In genomic region chr10:17630861-17631581, GRCm38 (mm10) we compare ENCODE assay signal across 15 mouse cellular contexts.
DNase-seq lines count a peak whose midpoint lies in the region; ATAC-seq and TF ChIP-seq lines count a peak whose summit lies in the region.
"Had no signal": no experiment of that assay in that cellular context is flagged by ENCODE, and none has a peak within 500 bp of the region (broad histone marks: within the 10 kb centered on the region; RNA-seq: fewer than 3 reads in every experiment).

No protein-coding gene starts in this region.

- no peak overlapping the region for H3K4me2 ChIP-seq in hindbrain, embryonic 11.5 days (replicated peaks; ENCODE audit: low read depth, low read length)
- no peak overlapping the region for H3K4me2 ChIP-seq in hindbrain, embryonic 16.5 days (ENCODE audit: low read length)
- H3K4me2 ChIP-seq in forebrain, embryonic 11.5 days (ENCODE audit: low read depth, low read length, severe bottlenecking), result no peak overlapping the region
- H3K4me2 ChIP-seq in hindbrain, embryonic 13.5 days, result no peak overlapping the region
- no peak overlapping the region for H3K4me2 ChIP-seq in midbrain, embryonic 15.5 days
- H3K4me2 ChIP-seq: heart, embryonic 11.5 days; intestine, embryonic 15.5 days had no signal

- DNase-seq in hindbrain, embryonic 11.5 days (ENCODE audit: low spot score), result peak; percentile 53
- DNase-seq in forebrain, embryonic 11.5 days (ENCODE audit: low spot score), result no peak
- no peak for DNase-seq in thymus, adult 2 months
- DNase-seq in cerebellum, adult 18-20 months, result no peak
- no peak for DNase-seq in left cerebral cortex, postnatal 4 days
- DNase-seq: adrenal gland, postnatal 25 days; heart, postnatal 14 days; lung, adult 2 months had no signal

- no peak overlapping the region for H3K4me3 ChIP-seq in hindbrain, embryonic 11.5 days (ENCODE audit: low read depth, low read length)
- H3K4me3 ChIP-seq in hindbrain, embryonic 16.5 days (ENCODE audit: low read length), result no peak overlapping the region
- H3K4me3 ChIP-seq in forebrain, embryonic 11.5 days (ENCODE audit: low read depth, low read length), result no peak overlapping the region
- no peak overlapping the region for H3K4me3 ChIP-seq in hindbrain, embryonic 13.5 days
- no peak overlapping the region for H3K4me3 ChIP-seq in midbrain, embryonic 15.5 days
- H3K4me3 ChIP-seq in thymus, adult 2 months (ENCODE audit: control insufficient read depth, insufficient read depth, low read length), result no peak overlapping the region
- H3K4me3 ChIP-seq: erythroblast, embryonic 14.5 days; intestine, embryonic 15.5 days had no signal

- no peaks in the 10 kb centered on the region for H3K36me3 ChIP-seq in hindbrain, embryonic 11.5 days (ENCODE audit: control insufficient read depth, insufficient read depth, low read length)
- H3K36me3 ChIP-seq in hindbrain, embryonic 16.5 days (ENCODE audit: control insufficient read depth, insufficient read depth, low read length), result no peaks in the 10 kb centered on the region
- no peaks in the 10 kb centered on the region for H3K36me3 ChIP-seq in forebrain, embryonic 11.5 days (ENCODE audit: control insufficient read depth, insufficient read depth, low read length)
- no peaks in the 10 kb centered on the region for H3K36me3 ChIP-seq in hindbrain, embryonic 13.5 days
- H3K36me3 ChIP-seq in midbrain, embryonic 15.5 days (replicated peaks), result no peaks in the 10 kb centered on the region
- H3K36me3 ChIP-seq in thymus, adult 2 months (ENCODE audit: control insufficient read depth, insufficient read depth, low read length), result no peaks in the 10 kb centered on the region
- H3K36me3 ChIP-seq: intestine, embryonic 15.5 days had no signal

- H3K27ac ChIP-seq in hindbrain, embryonic 11.5 days (ENCODE audit: low read depth, low read length), result peak overlapping the region; percentile 74
- H3K27ac ChIP-seq in hindbrain, embryonic 16.5 days (ENCODE audit: low read depth, low read length), result no peak overlapping the region
- peak overlapping the region; percentile 42; the same call in 1 of the 2 replicates for H3K27ac ChIP-seq in forebrain, embryonic 11.5 days (ENCODE audit: low read depth, low read length)
- H3K27ac ChIP-seq in hindbrain, embryonic 13.5 days, result peak overlapping the region; percentile 59
- peak overlapping the region; percentile 61 for H3K27ac ChIP-seq in midbrain, embryonic 15.5 days
- H3K27ac ChIP-seq in thymus, adult 2 months (ENCODE audit: control insufficient read depth, insufficient read depth, low read length), result no peak overlapping the region
- H3K27ac ChIP-seq: intestine, embryonic 15.5 days had no signal

- TF ChIP-seq POLR2A in thymus, adult 2 months (IDR thresholded peaks at IDR 0.05; ENCODE audit: control insufficient read depth, extremely low read depth, insufficient read depth, low read length, poor library complexity), result no peak

- intact Hi-C loops in left cerebral cortex, postnatal 4 days (cut with DNase I), result no loop called here

- no peak overlapping the region for H3K9ac ChIP-seq in hindbrain, embryonic 11.5 days (ENCODE audit: low read depth, low read length)
- H3K9ac ChIP-seq in hindbrain, embryonic 16.5 days (ENCODE audit: low read depth, low read length), result no peak overlapping the region
- no peak overlapping the region for H3K9ac ChIP-seq in forebrain, embryonic 11.5 days (ENCODE audit: low read length)
- no peak overlapping the region for H3K9ac ChIP-seq in hindbrain, embryonic 13.5 days
- no peak overlapping the region for H3K9ac ChIP-seq in midbrain, embryonic 15.5 days
- H3K9ac ChIP-seq: intestine, embryonic 15.5 days had no signal

- H3K4me1 ChIP-seq in hindbrain, embryonic 11.5 days (replicated peaks; ENCODE audit: control insufficient read depth, insufficient read depth, low read length), result no peaks in the 10 kb centered on the region
- peaks cover 2% of the 10 kb centered on the region for H3K4me1 ChIP-seq in hindbrain, embryonic 16.5 days (ENCODE audit: control insufficient read depth, insufficient read depth, low read depth, low read length)
- H3K4me1 ChIP-seq in forebrain, embryonic 11.5 days (replicated peaks; ENCODE audit: control insufficient read depth, insufficient read depth, low read length), result no peaks in the 10 kb centered on the region; the same call in 1 of the 2 replicates
- H3K4me1 ChIP-seq in hindbrain, embryonic 13.5 days (replicated peaks), result peaks cover 12% of the 10 kb centered on the region
- H3K4me1 ChIP-seq in midbrain, embryonic 15.5 days, result peaks cover 14% of the 10 kb centered on the region; the same call in 1 of the 2 replicates
- no peaks in the 10 kb centered on the region for H3K4me1 ChIP-seq in thymus, adult 2 months (replicated peaks; ENCODE audit: control insufficient read depth, insufficient read depth, low read length)

- H3K27me3 ChIP-seq in hindbrain, embryonic 11.5 days (ENCODE audit: control insufficient read depth, insufficient read depth, low read length), result no peaks in the 10 kb centered on the region
- no peaks in the 10 kb centered on the region for H3K27me3 ChIP-seq in hindbrain, embryonic 16.5 days (replicated peaks; ENCODE audit: control insufficient read depth, insufficient read depth, low read length)
- H3K27me3 ChIP-seq in forebrain, embryonic 11.5 days (ENCODE audit: control insufficient read depth, insufficient read depth, low read length), result no peaks in the 10 kb centered on the region
- H3K27me3 ChIP-seq in hindbrain, embryonic 13.5 days, result no peaks in the 10 kb centered on the region
- H3K27me3 ChIP-seq in midbrain, embryonic 15.5 days (replicated peaks), result no peaks in the 10 kb centered on the region
- H3K27me3 ChIP-seq in thymus, adult 2 months (ENCODE audit: control insufficient read depth, insufficient read depth, low read length), result no peaks in the 10 kb centered on the region
- H3K27me3 ChIP-seq: CH12.LX; intestine, embryonic 15.5 days had no signal

- H3K9me3 ChIP-seq in hindbrain, embryonic 11.5 days (ENCODE audit: control insufficient read depth, low read length), result no peaks in the 10 kb centered on the region
- H3K9me3 ChIP-seq in hindbrain, embryonic 16.5 days (ENCODE audit: control insufficient read depth, low read length), result no peaks in the 10 kb centered on the region
- H3K9me3 ChIP-seq in forebrain, embryonic 11.5 days (ENCODE audit: control insufficient read depth, low read length), result no peaks in the 10 kb centered on the region
- no peaks in the 10 kb centered on the region for H3K9me3 ChIP-seq in hindbrain, embryonic 13.5 days
- H3K9me3 ChIP-seq in midbrain, embryonic 15.5 days, result no peaks in the 10 kb centered on the region
- H3K9me3 ChIP-seq: intestine, embryonic 15.5 days had no signal

- no peak for TF ChIP-seq CTCF in thymus, adult 2 months (IDR thresholded peaks at IDR 0.05; ENCODE audit: borderline replicate concordance, control insufficient read depth, extremely low read depth, insufficient read depth, low read length, poor library complexity)

- peak; percentile 82 for ATAC-seq in hindbrain, embryonic 11.5 days (ENCODE audit: low FRiP score)
- no peak for ATAC-seq in hindbrain, embryonic 16.5 days
- peak; percentile 69; the same call in 1 of the 2 replicates for ATAC-seq in forebrain, embryonic 11.5 days (replicated peaks; ENCODE audit: low FRiP score)
- ATAC-seq in hindbrain, embryonic 13.5 days (ENCODE audit: low FRiP score), result peak; percentile 55; the same call in 1 of the 2 replicates
- peak; percentile 81 for ATAC-seq in midbrain, embryonic 15.5 days (replicated peaks)

- WGBS in hindbrain, embryonic 11.5 days, result 50% methylated on average over 4 of the region's 4 CpGs
- WGBS in hindbrain, embryonic 16.5 days, result 42% methylated on average over 4 of the region's 4 CpGs
- WGBS in forebrain, embryonic 11.5 days, result 77% methylated on average over 4 of the region's 4 CpGs
- WGBS in hindbrain, embryonic 13.5 days, result 39% methylated on average over 4 of the region's 4 CpGs
- WGBS in midbrain, embryonic 15.5 days, result 31% methylated on average over 4 of the region's 4 CpGs
- 94% methylated on average over 4 of the region's 4 CpGs for WGBS in thymus, adult 2 months

Comparison
In these comparisons a context has a peak if more than half of its experiments do, and no peak if none do; other contexts are left out.
1. H3K27ac ChIP-seq: peak in hindbrain, embryonic 11.5 days (single experiment), forebrain, embryonic 11.5 days (single experiment), hindbrain, embryonic 13.5 days (single experiment) and midbrain, embryonic 15.5 days (single experiment); none in hindbrain, embryonic 16.5 days (single experiment) and thymus, adult 2 months (single experiment).